Mouse (Mus musculus) layer of hippocampus, adult 8-10 months (tissue): ENCODE results near the gene Cep295. TPM values are rescaled to one million over a fixed set of nuclear protein-coding genes. Genes with fewer than 3 reads are reported as not detected.
"Not testable (repeated sequence)": the region's sequence is repeated elsewhere in the genome, so short reads cannot be mapped to it uniquely, and the experiment has no call there.

Source experiments
- DNase-seq, 2 experiments: peaks; one replicate each; pipeline ENCODE4 v3.0.0; 2022; ENCODE audit warnings: low spot score in 2 of 2
- total RNA-seq, 4 experiments: library from RNA; stranded (reverse); gene quantifications; 2 replicates each; pipeline ENCODE4 v1.2.4; 2022

The Cep295 gene
- total RNA-seq, 4 experiments from 2014 or later, result 25.5 to 28.8 (median 26.0) TPM

DNA sequence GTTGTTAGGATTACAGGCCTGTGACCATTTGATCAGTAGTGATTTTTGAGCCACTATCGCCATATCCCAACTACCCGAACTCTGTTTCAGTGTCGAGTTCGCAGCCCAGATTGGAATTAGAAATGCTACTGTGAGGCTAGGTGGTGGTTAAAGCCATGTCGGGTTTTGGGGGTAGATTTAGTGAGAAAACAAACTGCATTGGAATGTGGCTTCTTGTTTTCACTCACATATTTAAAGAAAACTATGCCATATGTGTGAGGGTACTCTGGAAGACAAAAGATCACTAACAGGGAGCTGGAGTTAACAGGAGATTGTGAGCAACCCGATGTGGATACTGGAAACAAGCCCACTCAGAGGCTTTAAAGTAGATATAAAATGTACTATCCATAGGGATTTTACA lies 50.3 kb downstream of the Cep295 start:
- DNase-seq, result no peak

DNA sequence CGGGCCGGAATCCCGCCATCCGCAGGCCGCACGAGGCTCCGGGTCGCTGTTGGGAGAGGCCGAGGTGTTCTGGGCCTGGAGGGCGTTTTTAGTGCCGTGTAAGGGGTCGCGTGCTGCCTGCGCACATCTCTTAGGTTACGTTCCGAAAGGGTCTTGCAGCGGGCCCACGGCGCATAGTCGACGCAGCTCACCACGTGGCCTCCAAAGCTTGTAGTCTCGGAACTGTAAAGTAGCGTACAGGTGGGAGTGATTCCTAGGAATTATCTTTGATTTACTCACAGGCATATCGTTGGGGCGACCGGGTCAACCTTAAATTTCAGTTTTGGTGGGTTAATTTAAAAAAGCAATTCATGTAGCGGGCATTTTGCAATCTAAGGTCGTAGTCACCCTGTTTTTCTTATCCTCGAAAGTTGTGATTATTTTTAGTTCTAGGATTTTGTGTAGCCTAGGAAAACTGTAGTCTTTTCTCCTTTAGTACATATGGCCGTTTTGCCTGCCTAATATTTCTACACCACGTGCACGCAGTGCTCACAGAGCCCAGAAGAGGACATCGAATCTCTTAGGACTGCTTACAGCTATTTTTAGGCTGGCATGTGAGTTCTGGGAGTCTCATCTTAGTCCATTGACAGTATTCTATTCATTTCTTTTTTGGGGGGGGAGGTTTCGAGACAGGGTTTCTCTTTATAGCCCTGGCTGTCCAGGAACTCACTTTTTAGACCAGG lies 51.0 kb downstream of the Cep295 start, which contains the start of gene 4931406C07Rik:
4931406C07Rik (minus strand) TSS at position 51 of the 722 bp plus-strand sequence.
- DNase-seq, result no peak

DNA sequence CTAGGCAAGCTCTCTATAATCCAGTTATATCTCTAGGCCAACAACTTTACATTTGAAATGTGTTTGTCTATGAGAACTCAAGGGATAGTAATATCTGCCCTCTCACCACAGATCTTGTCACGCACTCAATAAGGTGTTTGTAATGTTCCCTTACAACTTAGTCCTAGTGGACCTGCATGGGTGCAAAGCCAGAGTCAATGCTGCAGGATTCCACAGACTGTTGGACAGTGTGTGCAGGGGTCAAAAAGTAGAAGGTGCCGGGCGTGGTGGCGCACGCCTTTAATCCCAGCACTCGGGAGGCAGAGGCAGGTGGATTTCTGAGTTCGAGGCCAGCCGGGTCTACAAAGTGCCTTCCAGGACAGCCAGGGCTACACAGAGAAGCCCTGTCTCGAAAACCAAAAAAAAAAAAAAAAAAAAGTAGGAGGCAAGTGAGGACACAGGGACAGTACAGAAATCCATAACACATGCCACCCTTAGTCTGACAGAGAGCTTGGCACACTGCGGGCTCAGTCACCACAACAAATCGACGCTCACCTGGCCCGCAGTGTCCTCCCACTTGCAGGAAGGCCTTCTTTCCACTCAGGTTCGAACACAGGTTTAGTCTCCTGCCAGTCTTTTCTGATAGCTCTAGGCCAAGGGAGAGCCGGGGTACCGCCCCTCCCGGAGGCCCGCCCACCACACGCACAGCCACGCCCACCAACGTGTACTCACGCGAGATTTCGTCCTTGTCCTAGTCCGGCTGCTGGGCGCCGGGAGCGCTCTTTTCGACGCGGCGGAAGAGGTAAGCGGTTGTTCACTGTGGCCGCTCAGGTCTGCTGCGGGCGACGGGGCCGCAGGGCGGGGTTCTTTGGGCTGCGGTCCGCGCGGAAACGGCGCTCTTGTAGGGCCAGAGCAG lies 51.8 kb downstream of the Cep295 start, which contains the start of gene Taf1d:
Taf1d (plus strand) TSS at position 712 of the 895 bp plus-strand sequence.
- DNase-seq, result peak; percentile 93 to 95

DNA sequence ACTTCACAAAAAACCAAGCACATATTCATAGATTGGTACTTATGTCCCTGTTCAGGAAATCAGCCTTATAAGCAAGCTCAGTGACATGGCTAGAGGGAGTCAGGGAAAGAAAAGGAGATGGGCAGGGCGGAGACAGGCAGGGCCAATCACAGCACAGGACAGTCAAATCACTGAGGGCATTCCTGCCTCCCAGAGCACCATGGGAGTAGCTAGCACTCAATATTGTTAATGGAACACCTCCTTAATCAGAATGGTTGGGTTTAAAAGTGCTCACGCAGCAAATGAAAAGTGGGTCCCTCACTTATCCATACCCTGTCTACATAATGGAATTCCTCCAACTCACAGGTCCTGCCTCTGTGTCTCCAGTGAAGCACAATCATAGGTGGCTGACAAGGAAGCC lies 54.7 kb downstream of the Cep295 start:
- no peak for DNase-seq

DNA sequence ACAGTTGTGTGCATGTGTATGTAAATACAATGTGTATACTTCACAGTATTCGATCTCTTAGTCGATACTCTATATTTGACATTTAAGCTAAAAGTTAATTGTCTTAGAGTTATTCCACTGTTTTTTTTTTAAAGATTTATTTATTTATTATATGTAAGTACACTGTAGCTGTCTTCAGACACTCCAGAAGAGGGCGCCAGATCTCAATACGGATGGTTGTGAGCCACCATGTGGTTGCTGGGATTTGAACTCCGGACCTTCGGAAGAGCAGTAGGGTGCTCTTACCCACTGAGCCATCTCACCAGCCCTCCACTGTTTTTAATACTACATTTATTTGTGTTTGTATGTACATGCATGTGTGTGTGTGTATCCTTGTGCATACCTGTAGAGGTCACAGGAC lies 55.6 kb downstream of the Cep295 start:
- DNase-seq, result not testable (repeated sequence)

DNA sequence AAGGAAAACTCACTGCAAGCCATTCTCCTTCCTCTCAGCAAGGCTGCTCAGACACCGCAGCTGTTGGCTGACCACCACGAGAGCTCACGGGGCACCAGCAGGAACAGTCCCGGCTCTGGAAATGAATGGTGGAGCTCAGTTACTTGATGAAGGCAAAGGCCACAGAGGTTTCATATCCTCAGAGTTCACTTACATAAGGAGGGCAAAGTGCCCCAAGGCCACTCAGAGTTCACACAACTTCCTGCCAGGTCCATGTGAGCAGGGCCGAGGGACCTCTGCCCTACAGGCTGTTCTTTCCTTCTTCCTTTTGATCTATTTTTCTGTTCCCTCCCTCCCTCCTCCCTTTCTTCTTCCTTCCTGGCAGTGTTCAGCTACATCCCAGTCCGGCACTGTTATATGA lies 56.2 kb downstream of the Cep295 start:
- DNase-seq, result no peak

DNA sequence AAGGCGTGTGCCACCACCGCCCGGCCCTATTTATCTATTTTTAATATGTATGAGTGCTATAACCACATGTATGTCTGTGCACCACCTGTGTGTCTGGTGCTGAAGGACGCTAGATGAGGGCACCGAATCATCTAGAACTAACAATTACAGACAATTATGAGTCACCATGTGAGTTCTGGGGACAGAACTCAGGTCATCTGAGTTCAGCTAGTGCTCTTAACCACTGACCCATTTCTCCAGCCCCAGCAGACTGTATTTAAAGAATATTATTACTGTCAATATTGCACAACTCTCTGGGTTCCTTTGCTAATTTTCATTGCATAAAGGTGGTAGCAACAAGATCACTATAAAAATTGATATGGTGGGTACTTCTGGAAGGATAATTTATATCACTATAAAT lies 57.5 kb downstream of the Cep295 start:
- no peak for DNase-seq

DNA sequence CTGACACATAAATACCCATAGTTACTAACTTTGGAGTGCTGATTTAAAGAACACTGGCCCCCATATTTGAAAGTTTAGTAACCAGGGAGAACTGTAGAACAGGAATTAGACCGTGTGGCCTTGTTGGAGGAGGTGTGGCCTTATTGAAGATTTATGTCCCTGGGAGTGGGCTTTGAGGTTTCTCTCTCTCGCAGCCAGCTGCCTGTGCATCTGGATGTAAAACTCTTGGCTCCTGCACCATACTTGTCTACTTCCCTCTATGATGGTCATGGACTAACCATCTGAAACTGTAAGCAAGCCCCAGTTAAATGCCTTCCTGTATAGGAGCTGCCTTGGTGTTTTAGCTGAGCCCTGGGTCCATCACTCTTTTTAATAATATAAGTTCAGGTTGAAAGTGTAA lies 59.1 kb downstream of the Cep295 start:
- no peak for DNase-seq

DNA sequence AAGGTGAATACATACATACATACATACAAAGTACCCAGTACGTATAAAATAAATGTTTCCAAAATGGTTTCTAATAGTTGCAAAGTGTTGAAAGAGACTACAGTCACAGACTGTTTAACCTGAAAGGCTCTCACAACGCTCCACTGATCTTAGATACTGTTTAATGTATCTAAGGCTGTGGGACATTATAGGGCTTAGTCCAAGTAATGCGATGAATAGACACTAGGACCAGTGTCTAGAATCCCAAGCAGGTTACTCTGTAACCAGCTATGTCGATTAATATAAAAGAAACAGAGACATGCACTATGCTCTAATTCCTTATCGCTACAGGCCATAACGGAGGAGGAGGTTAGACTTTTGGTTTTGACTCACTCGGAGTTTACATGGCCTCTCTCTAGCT lies 60.5 kb downstream of the Cep295 start:
- DNase-seq, result no peak

DNA sequence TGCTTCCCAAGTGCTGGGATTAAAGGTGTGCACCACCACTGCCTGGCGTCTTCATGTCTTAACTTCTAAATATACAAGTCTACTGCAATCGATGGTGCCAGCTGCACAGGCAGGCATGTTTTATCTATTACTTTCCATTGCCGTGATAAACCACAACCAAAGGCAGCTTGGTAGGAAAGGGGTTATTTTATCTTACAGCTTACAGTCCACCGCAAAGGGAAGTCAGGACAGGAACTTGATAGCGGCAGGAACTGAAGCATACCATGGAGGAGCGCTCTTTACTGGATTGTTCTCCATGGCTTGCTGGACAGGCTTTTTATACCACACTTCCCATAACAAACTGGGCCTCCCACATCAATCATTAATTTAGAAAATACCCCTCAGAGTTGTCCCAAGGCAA lies 68.3 kb downstream of the Cep295 start:
- DNase-seq, result no peak

DNA sequence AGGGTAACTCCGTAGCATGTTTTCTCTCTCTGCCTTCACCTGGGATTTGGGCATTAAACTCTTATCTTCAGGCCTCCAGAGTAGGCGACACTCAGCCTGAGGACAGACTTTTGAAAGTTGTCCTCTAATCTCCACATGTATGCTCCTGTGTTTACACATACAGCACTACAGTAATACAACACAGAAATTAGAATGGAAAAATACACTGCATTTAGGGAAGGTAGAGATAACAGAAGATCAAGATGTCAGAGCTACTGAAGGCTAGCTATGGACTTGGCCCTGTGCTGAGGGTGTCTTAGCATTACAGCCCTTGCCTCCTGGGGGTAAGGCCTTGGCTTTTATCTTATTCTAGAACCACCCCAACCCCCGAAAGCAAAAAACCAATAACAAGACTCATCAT lies 69.2 kb downstream of the Cep295 start:
- no peak for DNase-seq

DNA sequence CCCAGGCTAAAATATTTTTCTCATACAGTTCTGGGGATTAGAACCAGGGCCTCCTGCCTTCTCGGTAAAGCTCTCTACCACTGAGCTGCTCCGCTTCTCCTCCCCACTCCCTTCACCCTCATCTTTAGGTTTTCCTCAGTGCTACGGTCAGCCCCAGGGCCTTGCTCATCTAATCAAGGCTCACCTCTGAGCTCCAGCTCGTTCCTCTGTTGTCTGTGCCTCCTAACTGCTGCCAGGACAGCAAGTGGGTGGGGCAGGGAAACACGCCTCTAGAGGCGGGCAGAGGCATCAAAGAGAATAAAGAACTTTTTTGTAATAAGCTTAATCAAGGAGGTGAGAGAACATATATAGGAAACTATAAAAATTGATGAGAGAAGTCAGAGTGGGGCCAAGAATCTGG lies 69.7 kb downstream of the Cep295 start:
- DNase-seq, result no peak

DNA sequence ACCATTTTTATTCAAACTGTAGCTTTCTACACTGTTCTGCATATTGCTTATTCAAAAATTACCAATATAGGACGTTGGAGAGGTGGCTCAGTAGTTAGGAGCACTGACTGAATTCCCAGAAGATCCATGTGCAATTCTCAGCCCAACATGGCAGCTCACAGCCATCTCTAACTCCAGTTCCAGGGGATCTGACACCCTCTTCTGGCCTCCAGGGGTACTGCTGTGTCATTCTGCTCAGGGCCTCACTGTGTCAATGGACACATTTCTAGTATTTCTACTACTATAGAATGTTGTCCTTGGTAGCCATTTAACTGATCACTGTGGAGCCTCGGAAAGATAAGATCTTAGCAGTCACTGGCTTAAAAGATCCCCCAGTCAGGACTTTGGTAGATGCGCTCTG lies 72.1 kb downstream of the Cep295 start:
- no peak for DNase-seq

DNA sequence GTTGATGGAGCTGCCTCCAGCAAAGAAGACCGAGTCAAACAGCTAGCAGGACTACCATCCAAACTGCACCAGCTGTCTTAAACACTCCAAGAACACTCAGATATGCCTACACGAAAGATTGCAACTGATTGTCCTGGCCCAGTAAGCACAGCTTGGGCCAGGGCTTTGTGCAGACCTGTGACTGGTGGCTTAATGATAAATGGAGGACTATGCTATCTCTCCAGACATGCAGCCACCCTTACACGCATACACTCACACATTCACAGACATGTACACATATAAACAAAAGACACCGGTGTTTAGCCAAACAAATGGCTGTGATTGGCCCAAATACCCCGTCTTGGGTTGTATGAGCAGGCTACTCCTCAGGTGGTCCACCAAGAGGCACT lies 77.1 kb downstream of the Cep295 start:
- no peak for DNase-seq

DNA sequence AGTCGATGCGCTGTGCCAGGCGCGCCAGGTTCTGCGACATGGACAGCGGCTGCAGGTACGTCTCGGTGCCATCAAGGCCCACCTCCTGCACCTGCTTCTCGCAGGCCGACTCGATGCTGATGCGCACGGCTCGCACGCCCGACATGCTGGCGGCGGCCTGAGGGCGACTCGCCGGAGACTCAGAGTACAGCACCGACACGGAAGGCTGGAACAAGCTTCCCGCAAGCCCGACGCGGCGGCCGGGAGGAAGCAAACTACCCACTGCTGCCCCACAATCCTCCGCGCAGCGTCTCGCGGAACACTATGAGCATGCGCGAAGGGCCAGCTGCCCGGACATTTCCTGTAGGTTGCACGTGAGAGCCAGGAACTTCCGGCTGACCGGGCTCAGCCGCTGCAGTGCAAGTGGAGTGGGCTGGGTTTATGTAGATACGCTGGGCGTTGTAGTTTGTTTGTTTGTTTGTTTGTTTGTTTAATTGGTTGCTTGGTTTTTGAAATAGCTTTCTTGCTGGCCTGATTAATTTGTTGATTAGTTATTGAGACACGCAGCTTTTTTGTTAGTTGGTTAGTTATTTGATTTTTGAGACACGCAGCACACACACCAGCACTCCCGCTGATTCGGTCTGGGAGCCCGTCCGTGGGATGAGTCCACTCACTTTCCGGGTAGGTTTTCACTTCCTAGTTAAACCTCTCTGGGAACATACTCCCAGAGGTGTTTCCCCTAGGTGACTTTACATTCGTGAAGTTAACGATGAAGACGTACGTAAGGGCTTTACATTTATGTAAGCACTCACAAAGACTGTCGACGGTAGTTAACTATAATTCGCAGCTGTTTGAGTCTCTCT lies 77.7 kb downstream of the Cep295 start, which contains the start of gene Med17:
Med17 (minus strand) TSS at position 283 of the 842 bp plus-strand sequence.
- DNase-seq, result peak; percentile 90 to 93

DNA sequence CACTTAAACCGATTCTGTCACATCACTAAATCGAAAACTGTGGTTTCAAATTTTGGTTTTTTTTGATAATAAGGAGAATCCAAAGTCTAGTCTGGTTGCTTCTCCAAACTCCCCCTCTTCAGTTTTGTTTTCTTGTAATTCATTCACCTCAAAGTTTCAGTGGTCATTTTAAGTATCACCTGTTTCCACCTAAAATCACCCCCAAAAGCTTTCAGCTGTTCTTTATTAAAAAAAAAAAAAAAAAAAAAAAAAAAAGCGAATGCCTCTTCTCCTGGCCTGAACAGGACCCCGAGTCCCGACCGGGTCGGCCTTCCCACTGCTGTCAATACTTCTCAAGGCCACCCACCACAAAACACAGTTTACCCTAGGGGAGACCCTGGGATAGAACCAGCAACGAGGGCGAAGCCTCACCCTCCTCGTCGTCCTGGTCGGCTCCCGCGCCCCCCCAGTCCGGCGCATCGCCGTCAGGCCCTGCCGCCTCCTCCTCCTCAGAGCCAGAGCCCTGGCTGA lies 78.4 kb downstream of the Cep295 start:
- DNase-seq, result no peak

DNA sequence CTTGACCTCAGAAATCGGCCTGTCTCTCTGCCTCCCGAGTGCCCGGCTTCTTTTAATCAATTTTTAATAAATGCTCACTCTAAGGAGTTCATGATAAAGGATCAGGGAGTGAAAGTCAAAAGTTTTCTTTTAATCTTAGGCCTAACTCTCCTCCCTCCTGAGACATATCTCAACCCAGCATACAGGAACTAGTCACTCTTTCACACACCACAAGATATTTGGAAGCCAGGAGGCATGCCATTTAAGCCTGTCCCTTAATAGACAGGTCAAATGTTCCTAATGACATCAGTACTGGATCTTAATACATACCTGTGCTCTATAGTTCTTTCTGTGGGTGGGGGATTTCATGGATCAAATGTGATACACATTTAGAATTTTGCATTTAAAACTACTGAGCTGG lies 79.2 kb downstream of the Cep295 start:
- DNase-seq, result no peak

DNA sequence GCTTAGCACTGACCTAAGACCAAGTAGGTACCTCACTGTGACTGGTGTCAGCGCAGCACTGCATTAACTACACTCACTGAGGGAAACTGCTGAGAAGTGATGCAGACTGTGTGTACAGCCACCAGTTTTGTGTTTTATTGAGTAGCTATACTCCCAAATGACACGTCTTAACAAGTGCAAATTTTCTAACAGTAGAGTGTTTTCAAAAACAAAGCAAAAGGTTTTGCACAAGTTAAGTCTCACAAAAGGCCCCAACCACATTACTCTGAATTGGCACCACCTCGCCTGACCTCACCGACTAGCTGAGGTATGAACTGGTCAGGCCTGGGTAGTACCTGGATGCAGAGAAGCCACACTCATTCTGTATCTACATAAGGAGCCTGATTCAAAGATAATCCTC lies 80.7 kb downstream of the Cep295 start:
- no peak for DNase-seq

DNA sequence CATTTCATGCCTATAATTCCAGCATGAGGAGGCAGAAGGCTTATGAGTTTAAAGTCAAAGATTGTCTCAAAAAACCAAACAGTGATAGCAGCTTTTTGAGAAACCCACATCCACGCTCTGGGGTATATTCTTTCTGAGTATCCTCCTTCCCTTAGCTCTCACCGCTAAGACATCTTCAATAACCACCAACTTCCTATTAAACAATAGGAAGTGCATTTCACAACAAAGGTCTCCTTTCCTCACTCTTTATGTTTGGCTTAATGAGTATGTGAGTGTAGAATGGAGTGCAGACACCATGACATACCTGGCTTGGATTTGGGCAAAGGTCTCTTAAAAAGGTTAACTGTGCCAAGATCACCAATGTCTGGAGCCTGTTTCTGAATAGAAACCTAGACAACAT lies 83.6 kb downstream of the Cep295 start:
- no peak for DNase-seq
